Mouse (Mus musculus) 3T3-L1 (cell line): ENCODE results near the gene Ccdc177.

ENCODE experiments used
- DNase-seq: peaks from one replicate; pipeline ENCODE4 v3.0.0-alpha.2; 2015; ENCODE audit warnings: low read depth, low spot score

The Ccdc177 gene

DNA sequence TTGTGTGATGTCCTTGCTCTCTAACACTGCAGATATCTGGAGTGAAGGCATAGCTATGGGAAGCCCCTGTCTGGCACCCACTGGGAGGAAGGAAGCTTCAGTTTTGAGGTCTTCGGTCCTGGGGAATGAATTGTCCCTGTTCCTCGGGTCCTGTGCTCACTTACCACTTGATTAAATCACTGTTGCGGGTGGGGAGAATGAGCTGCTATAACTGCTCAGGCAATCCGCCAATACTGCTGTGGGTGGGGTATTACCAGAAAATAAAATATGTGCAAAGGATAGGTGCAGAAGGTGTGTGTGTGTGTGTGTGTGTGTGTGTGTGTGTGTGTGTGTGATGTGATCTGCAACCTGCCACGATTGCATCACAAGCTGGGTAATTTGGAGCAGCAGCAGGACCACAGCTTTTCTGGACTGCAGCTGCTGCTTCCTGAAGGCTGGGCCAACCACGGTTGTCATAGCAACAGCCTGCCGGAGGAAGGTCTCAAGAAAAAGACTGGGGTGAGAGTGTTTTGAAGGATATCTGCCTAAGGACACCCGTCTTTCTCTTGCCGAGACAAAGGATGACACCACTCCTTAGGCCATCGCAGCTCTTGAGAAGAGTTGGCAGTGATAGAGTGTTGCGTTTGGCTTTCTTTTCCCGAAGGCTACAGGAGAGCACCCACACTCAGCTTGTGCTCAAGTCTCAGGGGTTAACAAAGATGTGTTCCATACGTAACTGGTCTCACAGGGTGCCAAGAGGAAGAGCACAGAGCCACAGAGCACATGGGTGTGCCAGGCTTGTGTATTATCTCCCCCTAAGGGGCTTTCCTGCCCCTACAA lies 23.8 kb downstream of the Ccdc177 start:
- DNase-seq = peak; percentile 21

DNA sequence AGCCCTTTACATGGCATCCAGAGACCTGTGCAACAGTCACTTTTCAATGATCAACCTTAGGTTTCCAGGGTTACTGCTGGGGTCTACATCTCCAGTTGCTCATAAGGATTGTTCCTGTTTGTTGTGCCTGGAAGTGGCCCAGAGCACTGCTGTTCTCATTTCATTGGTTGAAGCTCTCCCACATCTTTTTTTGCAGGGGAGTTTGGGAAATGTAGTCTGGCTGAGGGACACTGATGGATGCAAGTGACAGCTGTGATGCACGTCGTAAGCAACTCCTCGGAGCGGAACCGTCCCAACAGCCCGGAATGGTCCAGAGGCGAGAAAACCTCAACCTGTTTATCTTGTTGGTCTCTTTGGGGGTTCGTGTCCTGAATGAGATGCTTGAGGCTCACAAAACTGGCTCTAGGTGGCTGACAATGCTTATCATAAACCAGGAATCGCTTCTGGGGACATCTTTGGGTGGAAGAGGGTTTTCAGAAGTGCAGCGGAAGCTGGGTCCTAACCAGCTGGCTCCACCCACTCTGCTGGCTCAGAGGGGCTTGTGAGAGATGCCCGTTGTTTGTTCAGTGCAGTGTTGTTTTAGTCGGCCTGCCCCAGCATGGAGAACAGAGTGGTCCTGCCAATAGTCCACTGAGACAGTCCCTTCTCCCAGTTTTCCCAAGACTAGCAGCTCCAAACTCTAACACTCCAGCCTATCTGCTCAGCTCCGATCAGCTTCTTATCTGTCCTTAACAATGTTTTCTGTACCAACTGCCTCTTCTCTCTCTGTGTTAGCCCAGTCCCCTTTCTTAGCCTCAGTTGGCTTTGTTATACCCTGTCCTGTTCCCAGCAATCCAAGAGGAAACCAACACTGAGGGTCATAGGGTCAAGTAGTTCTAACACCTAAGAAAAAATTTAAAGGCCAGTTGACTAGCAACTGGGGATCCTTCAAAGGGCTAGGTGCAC lies 25.7 kb downstream of the Ccdc177 start:
- DNase-seq = no peak

DNA sequence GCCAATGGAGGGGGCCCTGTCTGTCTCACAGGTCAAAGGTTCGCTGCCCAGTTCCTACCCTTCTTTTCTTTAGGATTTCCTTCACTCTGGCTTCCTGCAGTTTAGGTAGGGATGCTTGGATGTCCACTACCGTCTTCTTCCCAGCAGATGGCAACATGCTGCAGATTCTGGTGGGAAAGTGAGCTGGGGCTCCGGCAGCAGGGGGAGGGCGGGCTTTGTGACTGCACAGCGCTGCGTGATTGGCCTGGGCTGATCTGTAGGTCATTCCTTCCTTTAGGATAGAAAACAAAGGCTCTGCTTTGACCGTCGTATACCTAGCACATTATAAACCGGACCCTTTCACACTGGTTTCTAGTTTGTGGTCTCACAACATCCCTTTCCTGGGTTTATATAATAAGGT lies 29.9 kb downstream of the Ccdc177 start:
- peak; percentile 60 for DNase-seq

DNA sequence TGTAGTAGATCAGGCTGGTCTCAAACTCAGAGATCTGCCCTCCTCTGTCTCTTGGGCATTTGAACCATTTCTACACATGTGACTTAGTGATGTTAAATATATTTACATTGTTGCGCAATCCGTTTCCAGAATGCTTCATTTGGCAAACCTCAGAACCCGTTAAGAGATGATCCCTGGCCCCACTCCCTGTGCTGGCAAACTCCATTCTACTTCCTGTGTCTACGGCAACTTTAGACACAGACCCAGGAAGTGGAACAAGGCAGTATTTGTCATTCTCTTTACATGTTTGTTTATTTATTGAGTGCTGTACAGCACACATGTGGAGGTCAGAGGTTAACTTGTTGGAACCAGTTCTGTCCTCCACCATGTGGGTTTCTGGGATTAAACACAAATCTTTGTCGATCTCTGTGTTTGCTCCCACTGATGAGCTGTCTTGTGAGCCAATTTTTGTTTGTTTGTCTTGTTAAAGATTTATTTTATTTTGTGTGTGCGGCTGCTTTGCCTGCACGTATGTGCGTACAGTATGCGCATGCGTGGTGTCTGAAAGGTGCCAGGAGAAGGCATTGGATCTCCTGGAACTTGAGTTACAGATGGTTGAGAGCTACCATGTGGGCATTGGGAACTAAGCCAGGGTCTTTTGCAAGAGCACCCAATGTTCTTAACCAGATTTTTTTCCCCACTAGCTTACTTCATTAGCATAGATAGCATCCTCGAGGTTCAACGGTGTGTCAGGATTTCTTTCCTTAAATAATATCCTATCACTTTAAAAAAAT lies 30.5 kb downstream of the Ccdc177 start:
- no peak for DNase-seq

DNA sequence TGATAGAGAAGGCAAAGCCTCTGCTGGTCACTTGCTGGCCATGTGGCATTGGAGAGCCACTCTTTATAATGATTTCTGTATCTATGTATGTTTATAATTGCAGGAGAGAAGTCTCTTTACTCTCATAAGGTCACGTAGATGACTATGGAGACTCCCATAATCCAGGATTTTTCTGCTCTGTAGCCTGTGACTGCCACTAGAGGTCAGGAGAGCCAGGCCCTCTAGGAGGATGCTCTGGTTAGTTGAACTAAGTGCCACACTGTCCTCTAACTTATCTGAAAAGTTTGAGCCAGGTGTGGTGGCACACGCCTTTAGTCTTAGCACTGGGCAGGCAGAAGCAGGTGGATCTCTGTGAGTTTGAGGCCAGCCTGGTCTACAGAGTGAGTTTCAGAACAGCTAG lies 31.7 kb downstream of the Ccdc177 start:
- peak; percentile 44 for DNase-seq

DNA sequence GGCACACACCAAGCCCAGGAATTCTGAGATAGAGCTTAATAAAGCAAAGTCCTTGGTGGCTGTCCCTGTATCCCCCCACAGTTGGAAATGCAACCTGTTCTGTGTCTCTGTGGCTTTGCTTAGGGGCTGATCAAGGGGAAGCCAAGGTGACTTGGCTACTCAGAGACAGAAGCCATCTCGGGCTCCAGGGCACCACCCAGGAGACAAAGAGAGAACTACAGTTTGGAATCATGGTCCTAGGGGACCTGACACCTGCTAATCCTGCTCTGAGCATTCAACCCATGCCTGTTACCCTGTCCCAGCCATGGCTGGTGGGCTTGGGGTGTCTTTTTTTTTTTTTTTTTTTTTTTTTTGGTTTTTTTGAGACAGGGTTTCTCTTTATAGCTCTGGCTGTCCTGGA lies 32.3 kb downstream of the Ccdc177 start:
- DNase-seq = no peak

DNA sequence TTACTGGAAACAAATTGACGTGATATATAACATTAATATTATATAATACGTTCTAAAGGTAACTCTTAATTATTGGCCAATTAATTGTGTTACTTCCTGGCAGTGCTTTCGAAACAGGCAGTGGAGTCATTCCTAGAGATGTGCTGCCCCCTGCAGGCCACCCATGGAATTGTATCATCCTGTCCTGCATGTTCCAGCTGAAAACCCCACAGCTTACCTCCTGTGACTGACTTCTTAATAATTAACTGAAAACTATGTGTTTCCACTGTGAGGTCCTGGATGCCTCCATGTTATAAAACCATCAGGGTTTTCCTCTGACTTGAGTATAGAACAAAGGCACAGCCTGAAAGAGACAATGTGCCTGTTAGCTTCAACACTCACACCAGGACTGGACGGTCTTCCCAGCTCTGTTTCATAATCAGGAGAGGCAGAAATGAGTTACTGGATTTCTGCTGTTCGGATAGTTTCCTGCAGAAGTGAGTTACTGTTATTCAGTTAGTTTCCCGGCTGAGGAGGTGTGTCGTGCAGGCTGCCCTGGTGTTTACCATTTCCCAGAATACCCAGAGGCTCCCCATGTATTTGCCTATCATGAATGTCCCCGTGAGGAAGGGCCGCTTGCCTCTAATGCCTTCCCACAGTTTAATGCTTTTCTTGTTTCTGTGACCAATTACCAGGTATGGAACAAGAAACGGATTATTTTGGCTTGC lies 35.5 kb downstream of the Ccdc177 start:
- DNase-seq = peak; percentile 76

DNA sequence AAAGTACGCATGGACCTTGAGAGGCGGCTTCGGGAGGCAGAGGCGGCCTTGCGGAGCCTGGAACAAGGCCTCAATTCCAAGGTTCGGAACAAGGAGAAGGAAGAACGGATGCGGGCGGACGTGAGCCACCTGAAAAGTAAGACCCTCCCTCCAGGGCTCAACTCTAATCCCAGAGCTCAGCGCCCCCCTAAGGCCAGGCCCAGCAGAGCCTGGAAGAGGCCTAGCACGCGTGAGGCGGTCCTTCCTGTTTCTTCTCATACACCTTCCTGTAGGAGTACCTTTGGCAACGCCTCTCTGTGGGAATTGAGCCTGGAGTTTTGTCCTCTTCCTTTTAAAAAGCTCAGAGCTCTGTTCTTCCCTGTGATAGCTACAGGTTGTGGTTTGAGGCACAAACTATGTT lies 39.0 kb downstream of the Ccdc177 start:
- DNase-seq = no peak

DNA sequence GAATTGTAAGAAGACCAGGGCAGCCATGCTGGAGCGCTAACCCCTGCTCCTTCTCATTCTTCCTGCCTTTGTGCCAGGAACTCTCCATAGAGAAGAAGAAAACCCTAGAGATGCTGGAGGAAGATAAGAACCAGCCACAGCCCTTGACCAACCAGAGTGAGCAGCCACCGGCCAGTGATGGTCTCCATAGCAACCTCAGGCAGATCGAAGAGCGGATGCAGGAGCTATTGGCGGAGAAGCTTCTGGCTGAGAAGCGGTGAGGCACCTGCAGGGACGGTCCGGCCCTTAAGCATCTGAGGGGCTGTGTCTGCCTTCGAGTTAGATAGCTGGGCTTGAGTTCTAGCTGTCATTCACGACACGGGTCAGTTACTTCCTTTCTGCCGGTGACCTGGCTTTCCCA lies 40.0 kb downstream of the Ccdc177 start:
- no peak for DNase-seq

DNA sequence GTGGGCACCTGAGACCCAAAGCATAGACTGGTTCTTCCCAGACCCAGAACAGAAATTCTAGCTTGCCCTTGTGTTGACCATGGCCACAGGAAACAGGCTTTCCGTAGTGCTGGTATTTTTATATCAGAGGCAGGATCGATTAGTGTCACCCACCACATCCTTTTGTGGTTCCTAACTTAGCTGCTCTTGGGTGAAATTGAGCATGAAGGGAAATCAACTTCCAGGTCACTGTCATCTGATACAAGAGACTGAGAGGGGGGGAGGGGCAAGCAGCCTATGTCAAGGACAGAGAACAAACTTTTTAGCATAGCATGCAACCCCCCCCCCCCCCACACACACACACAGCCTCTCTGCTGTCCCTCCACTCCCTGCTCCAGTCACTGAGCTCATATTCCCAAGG lies 41.3 kb downstream of the Ccdc177 start:
- DNase-seq = no peak

DNA sequence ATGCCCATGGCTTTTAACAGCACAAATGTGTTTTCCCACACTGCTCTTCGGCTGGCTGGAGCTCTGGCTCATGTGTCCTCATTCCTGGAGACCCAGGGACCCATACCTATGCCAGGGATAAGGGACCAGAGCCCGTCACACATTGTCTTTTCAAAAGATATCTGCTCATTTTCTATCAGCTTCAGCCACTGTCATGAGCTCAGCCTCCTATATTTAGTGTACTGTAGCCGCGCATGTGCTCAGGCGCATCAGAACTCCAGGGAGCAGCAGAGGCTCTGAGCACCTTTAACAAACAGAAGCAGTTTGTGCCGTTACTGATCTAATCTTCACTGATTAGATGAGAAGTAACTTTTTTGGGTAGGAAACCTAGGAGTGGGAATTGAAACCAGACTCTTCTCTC lies 44.6 kb downstream of the Ccdc177 start:
- no peak for DNase-seq

DNA sequence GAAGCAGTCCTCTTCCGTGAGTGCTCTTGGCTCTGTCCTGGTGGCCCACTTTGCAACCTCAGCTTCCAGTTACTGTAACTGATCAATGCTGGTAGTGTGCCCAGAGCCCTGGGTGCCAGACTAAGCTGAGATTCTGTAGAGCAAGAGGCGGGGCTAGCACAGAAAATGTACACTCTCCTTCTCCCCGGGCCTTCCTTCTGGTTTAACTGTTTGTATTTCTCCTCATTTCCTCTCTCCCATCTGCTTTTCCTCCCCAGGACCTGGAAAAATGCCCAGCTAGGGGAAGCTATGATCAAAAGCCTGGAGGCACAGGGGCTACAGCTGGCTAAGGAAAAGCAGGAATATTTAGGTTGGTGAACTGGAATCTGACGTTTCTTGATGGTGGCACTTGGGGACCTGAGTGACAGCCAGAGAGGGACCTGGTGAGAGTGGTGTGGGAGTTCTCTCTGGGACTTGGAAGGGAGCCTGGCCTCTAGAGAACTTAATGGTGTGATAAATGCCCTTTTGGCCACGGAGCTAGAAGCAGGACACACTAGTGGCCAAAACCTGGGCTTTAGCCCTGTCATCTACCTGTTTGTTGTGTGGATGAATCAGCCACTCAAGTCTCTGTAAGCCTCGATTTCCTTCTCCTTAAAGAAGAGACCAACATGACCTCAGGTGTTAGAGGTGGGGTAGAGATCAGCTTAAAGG lies 53.4 kb downstream of the Ccdc177 start:
- no peak for DNase-seq

DNA sequence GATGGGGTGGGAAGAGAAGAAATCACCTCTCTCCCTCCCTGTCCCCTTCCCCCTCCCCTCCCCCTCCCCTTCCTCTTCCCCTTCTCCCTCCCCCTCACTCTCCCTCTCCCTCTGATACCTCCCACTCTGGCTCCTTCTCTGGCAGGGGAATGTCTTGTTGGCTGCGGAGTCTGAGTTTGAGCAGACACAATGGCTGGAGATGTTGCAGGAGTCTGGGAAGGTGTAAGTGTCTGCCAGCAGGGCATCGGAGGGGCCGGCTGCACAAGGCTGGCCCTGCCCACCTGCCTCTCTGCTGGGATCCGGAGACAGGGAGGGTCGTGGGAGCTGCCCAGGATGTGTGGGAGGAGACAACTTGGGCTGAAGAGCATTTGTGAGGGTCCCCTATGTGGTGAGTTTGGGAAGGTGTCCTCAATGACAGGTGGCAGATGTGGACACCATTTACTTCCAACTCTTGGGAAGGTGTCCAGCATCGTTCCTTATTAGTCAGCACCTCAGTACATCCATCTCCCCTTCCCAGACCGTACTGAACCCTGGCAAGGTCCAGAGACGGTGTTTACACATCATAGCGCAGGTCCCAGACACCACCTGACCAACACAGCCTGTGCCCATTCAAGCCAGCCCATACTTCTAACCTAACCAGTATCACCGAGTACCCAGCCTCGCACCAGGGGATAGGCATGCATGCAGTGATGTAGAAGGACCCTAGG lies 54.1 kb downstream of the Ccdc177 start:
- DNase-seq = no peak
